8 mouse cellular contexts compared by ENCODE assay signal in genomic region chr1:75360112-75361031, GRCm38 (mm10). TPM values are rescaled to one million over a fixed set of nuclear protein-coding genes. Genes with fewer than 3 reads are reported as not detected.
DNase-seq lines count a peak whose midpoint lies in the region; ATAC-seq lines count a peak whose summit lies in the region.

TSS of gene Des (plus strand) at chr1:75360329.

- peak; percentile 69 for DNase-seq in urinary bladder, adult 2 months (ENCODE audit: low spot score)
- DNase-seq in urinary bladder, adult 18-20 months (ENCODE audit: low spot score in 2 of 2), result no peak
- peak; percentile 95 for DNase-seq in gastrocnemius, adult 18-20 months (ENCODE audit: low spot score)
- peak; percentile 53 for DNase-seq in hindbrain, embryonic 11.5 days (ENCODE audit: low spot score)
- no peak for DNase-seq in right cerebral cortex, postnatal 10 days (ENCODE audit: low spot score in 2 of 2)
- no peak for DNase-seq in left cerebral cortex, postnatal 14 days (ENCODE audit: low spot score in 2 of 2)

- peak within 1 kb of the TSS; percentile 32 for H3K4me3 ChIP-seq in hindbrain, embryonic 11.5 days (ENCODE audit: low read depth, low read length)
- peak within 1 kb of the TSS; percentile 12 for H3K4me3 ChIP-seq in liver, embryonic 12.5 days
- H3K4me3 ChIP-seq in neural tube, embryonic 12.5 days, result peak within 1 kb of the TSS; percentile 26

- H3K4me2 ChIP-seq in hindbrain, embryonic 11.5 days (replicated peaks; ENCODE audit: low read depth, low read length), result peak within 1 kb of the TSS; percentile 49
- H3K4me2 ChIP-seq in liver, embryonic 12.5 days, result peak within 1 kb of the TSS; percentile 55
- H3K4me2 ChIP-seq in neural tube, embryonic 12.5 days (replicated peaks), result peak within 1 kb of the TSS; percentile 61

- no peak within 1 kb of the TSS for H3K9ac ChIP-seq in hindbrain, embryonic 11.5 days (ENCODE audit: low read depth, low read length)
- no peak within 1 kb of the TSS for H3K9ac ChIP-seq in liver, embryonic 12.5 days
- 0 out of 2 replicates have a peak within 1 kb of the TSS, but pooled peaks have one; percentile 26 for H3K9ac ChIP-seq in neural tube, embryonic 12.5 days

- no peak for ATAC-seq in hindbrain, embryonic 11.5 days (ENCODE audit: low FRiP score)
- no peak for ATAC-seq in liver, embryonic 12.5 days
- ATAC-seq in neural tube, embryonic 12.5 days (ENCODE audit: low FRiP score, low read depth), result peak; percentile 44; the same call in 1 of the 2 replicates

- intact Hi-C loops in left cerebral cortex, postnatal 14 days (cut with DNase I), result no loop called here

- H3K36me3 ChIP-seq in hindbrain, embryonic 11.5 days (ENCODE audit: control insufficient read depth, insufficient read depth, low read length), result no peaks in the 10 kb centered on the region
- no peaks in the 10 kb centered on the region for H3K36me3 ChIP-seq in liver, embryonic 12.5 days
- H3K36me3 ChIP-seq in neural tube, embryonic 12.5 days, result no peaks in the 10 kb centered on the region

- H3K9me3 ChIP-seq in hindbrain, embryonic 11.5 days (ENCODE audit: control insufficient read depth, low read length), result no peaks in the 10 kb centered on the region
- no peaks in the 10 kb centered on the region for H3K9me3 ChIP-seq in liver, embryonic 12.5 days (replicated peaks)
- H3K9me3 ChIP-seq in neural tube, embryonic 12.5 days, result no peaks in the 10 kb centered on the region

- 0 out of 2 replicates have a peak, but pooled peaks cover 6% of the 10 kb centered on the region for H3K4me1 ChIP-seq in hindbrain, embryonic 11.5 days (replicated peaks; ENCODE audit: control insufficient read depth, insufficient read depth, low read length)
- H3K4me1 ChIP-seq in liver, embryonic 12.5 days, result peaks cover 6% of the 10 kb centered on the region; the same call in 1 of the 2 replicates
- H3K4me1 ChIP-seq in neural tube, embryonic 12.5 days, result peaks cover 10% of the 10 kb centered on the region

- H3K27me3 ChIP-seq in hindbrain, embryonic 11.5 days (ENCODE audit: control insufficient read depth, insufficient read depth, low read length), result peaks cover 26% of the 10 kb centered on the region
- H3K27me3 ChIP-seq in liver, embryonic 12.5 days (replicated peaks), result peaks cover 73% of the 10 kb centered on the region
- H3K27me3 ChIP-seq in neural tube, embryonic 12.5 days (replicated peaks), result peaks cover 41% of the 10 kb centered on the region

- WGBS in hindbrain, embryonic 11.5 days, result 1% methylated on average over 80 of the region's 80 CpGs
- 5% methylated on average over 80 of the region's 80 CpGs for WGBS in liver, embryonic 12.5 days (ENCODE audit: insufficient replicate concordance)
- 1% methylated on average over 80 of the region's 80 CpGs for WGBS in neural tube, embryonic 12.5 days

- no peak within 1 kb of the TSS for H3K27ac ChIP-seq in hindbrain, embryonic 11.5 days (ENCODE audit: low read depth, low read length)
- H3K27ac ChIP-seq in liver, embryonic 12.5 days, result no peak within 1 kb of the TSS
- H3K27ac ChIP-seq in neural tube, embryonic 12.5 days, result no peak within 1 kb of the TSS

RNA-seq across cellular contexts. Expression of gene Des, which starts in this region (rescaled TPM):
- polyA plus RNA-seq in urinary bladder, adult 2 months (2012; rRNA removed), result 1,825 and 2,682 TPM in 2 replicates
- total RNA-seq in gastrocnemius, adult 18-20 months (2021), result 1,000 to 10,000 TPM; 2,427 to 2,600 TPM
- polyA plus RNA-seq in hindbrain, embryonic 11.5 days (2014; fragmentation: Nextera tagmentation; extraction: Ambion mirVana), result 2.1 and 2.4 TPM in 2 replicates
- 6.9 and 7.4 TPM in 2 replicates for polyA plus RNA-seq in liver, embryonic 12.5 days (2016; fragmentation: Nextera tagmentation; extraction: Ambion mirVana)
- 9.3 and 12.7 TPM in 2 replicates for polyA plus RNA-seq in neural tube, embryonic 12.5 days (2016; fragmentation: Nextera tagmentation; extraction: Ambion mirVana)
- 1 to 10 TPM; 1.5 to 2.6 TPM for total RNA-seq in left cerebral cortex, postnatal 14 days (2021)

Comparison
In these comparisons a context has a peak if more than half of its experiments do, and no peak if none do; other contexts are left out.
1. RNA of gene Des (total RNA-seq): 2,427 to 2,600 TPM in gastrocnemius, adult 18-20 months; 1.5 to 2.6 TPM in left cerebral cortex, postnatal 14 days; every median in the first group is over 100 times any median in the second.
2. RNA of gene Des (polyA plus RNA-seq): 1,825 to 2,682 TPM in urinary bladder, adult 2 months; 9.3 to 12.7 TPM in neural tube, embryonic 12.5 days, 6.9 to 7.4 TPM in liver, embryonic 12.5 days and 2.1 to 2.4 TPM in hindbrain, embryonic 11.5 days; every median in the first group is over 100 times any median in the second.
3. DNase-seq: peak in urinary bladder, adult 2 months (single experiment), gastrocnemius, adult 18-20 months (single experiment) and hindbrain, embryonic 11.5 days (single experiment); none in urinary bladder, adult 18-20 months (0 of 2), right cerebral cortex, postnatal 10 days (0 of 2) and left cerebral cortex, postnatal 14 days (0 of 2).
4. Peak in every context shown above with its lines, with median percentiles within 50 percentile points of each other: H3K4me2 ChIP-seq and H3K4me3 ChIP-seq.